20 mouse cellular contexts compared by ENCODE assay signal in the genomic region with DNA sequence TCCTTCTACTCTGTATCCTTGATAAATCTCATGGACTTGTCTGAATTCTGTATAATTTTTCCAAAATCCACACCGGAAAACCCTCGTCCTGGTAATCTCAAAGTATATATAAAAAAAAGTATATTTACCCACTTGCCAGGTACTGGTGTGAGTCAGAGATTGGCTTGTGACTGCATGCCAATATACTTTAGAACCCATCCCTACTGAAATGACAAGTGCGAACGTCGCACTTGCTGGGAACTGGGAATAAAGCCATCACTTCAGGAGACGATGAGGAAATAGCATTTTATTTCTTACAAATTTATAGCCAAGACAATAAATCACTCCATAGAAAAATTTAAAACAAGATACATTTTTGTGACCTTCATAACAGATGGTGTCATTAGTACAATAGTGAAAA.
DNase-seq lines count a peak whose midpoint lies in the region; ATAC-seq and TF ChIP-seq lines count a peak whose summit lies in the region.
"Had no signal": no experiment of that assay in that cellular context is flagged by ENCODE, and none has a peak within 500 bp of the region (broad histone marks: within the 10 kb centered on the region; RNA-seq: fewer than 3 reads in every experiment).

No protein-coding gene starts in this region.

- no peaks in the 10 kb centered on the region for H3K4me1 ChIP-seq in midbrain, postnatal 0 days (ENCODE audit: insufficient read depth, low read length)
- no peaks in the 10 kb centered on the region for H3K4me1 ChIP-seq in midbrain, embryonic 10.5 days
- H3K4me1 ChIP-seq: embryonic facial prominence, embryonic 10.5 days; forebrain, embryonic 10.5 days; heart, embryonic 12.5 days; hindbrain, embryonic 15.5 days had no signal

- no peak overlapping the region for H3K4me3 ChIP-seq in midbrain, postnatal 0 days (ENCODE audit: low read depth, low read length)
- no peak overlapping the region for H3K4me3 ChIP-seq in midbrain, embryonic 10.5 days
- H3K4me3 ChIP-seq: embryonic facial prominence, embryonic 10.5 days; forebrain, embryonic 10.5 days; heart, embryonic 12.5 days; hindbrain, embryonic 15.5 days had no signal

- no peaks in the 10 kb centered on the region for H3K27me3 ChIP-seq in midbrain, postnatal 0 days (ENCODE audit: insufficient read depth, low read length)
- H3K27me3 ChIP-seq in midbrain, embryonic 10.5 days (ENCODE audit: low read depth, poor library complexity, severe bottlenecking) = no peaks in the 10 kb centered on the region
- H3K27me3 ChIP-seq: CH12.LX; heart, embryonic 12.5 days; hindbrain, embryonic 15.5 days had no signal

- H3K9ac ChIP-seq in midbrain, postnatal 0 days (replicated peaks; ENCODE audit: low read length, poor library complexity, severe bottlenecking) = no peak overlapping the region
- H3K9ac ChIP-seq: heart, embryonic 12.5 days; hindbrain, embryonic 15.5 days had no signal

- no peak overlapping the region for H3K27ac ChIP-seq in midbrain, postnatal 0 days (ENCODE audit: low read depth, low read length)
- H3K27ac ChIP-seq in midbrain, embryonic 10.5 days (replicated peaks) = no peak overlapping the region
- H3K27ac ChIP-seq: embryonic facial prominence, embryonic 10.5 days; forebrain, embryonic 10.5 days; hindbrain, embryonic 15.5 days had no signal

- peak; percentile 18 for DNase-seq in cerebellum, adult 8-10 months
- no peak for DNase-seq in cerebellum, postnatal 4 days (ENCODE audit: low spot score in 2 of 2)
- DNase-seq in midbrain, postnatal 0 days (ENCODE audit: low spot score) = peak; percentile 10
- no peak for DNase-seq in midbrain, embryonic 10.5 days (ENCODE audit: low spot score)
- peak; percentile 49 for DNase-seq in fat pad, adult 2 months (ENCODE audit: extremely low read depth, low read depth, low spot score)
- no peak for DNase-seq in kidney, postnatal 4 days
- no peak for DNase-seq in gastrocnemius, postnatal 4 days (ENCODE audit: low spot score in 2 of 2)
- DNase-seq: adrenal gland, postnatal 14 days; cerebellum, adult 11 months; gastrocnemius, postnatal 10 days; heart, postnatal 36 days had no signal

- TF ChIP-seq CTCF in midbrain, postnatal 0 days (IDR thresholded peaks at IDR 0.05) = no peak

- no peaks in the 10 kb centered on the region for H3K9me3 ChIP-seq in midbrain, postnatal 0 days (ENCODE audit: low read length)
- H3K9me3 ChIP-seq in midbrain, embryonic 10.5 days (replicated peaks) = no peaks in the 10 kb centered on the region
- H3K9me3 ChIP-seq: embryonic facial prominence, embryonic 10.5 days; forebrain, embryonic 10.5 days; heart, embryonic 12.5 days; hindbrain, embryonic 15.5 days had no signal

- ATAC-seq in midbrain, postnatal 0 days (ENCODE audit: low FRiP score) = no peak
- ATAC-seq: activated CD4-positive, CD25-positive, alpha-beta regulatory T cell, adult 4 months; forebrain, embryonic 16.5 days; intestine, embryonic 16.5 days; Patski had no signal

- no peaks in the 10 kb centered on the region for H3K36me3 ChIP-seq in midbrain, postnatal 0 days (ENCODE audit: insufficient read depth, low read length)
- H3K36me3 ChIP-seq in midbrain, embryonic 10.5 days = no peaks in the 10 kb centered on the region
- H3K36me3 ChIP-seq: embryonic facial prominence, embryonic 10.5 days; forebrain, embryonic 10.5 days; heart, embryonic 12.5 days; hindbrain, embryonic 15.5 days had no signal

- H3K4me2 ChIP-seq in midbrain, postnatal 0 days (ENCODE audit: low read depth, low read length, poor library complexity, severe bottlenecking) = no peak overlapping the region
- H3K4me2 ChIP-seq: heart, embryonic 12.5 days; hindbrain, embryonic 15.5 days had no signal

- 93% methylated on average over 6 of the region's 6 CpGs for WGBS in midbrain, postnatal 0 days
- 95% methylated on average over 6 of the region's 6 CpGs for WGBS in midbrain, embryonic 10.5 days

Comparison
In these comparisons a context has a peak if more than half of its experiments do, and no peak if none do; other contexts are left out.
1. DNase-seq: peak in cerebellum, adult 8-10 months (single experiment), midbrain, postnatal 0 days (single experiment) and fat pad, adult 2 months (single experiment); none in cerebellum, postnatal 4 days (0 of 2), midbrain, embryonic 10.5 days (single experiment), kidney, postnatal 4 days (0 of 2) and gastrocnemius, postnatal 4 days (0 of 2).